Mouse (Mus musculus): Measurements from ENCODE around the gene Rasgef1a.

Rasgef1a gene

DNA sequence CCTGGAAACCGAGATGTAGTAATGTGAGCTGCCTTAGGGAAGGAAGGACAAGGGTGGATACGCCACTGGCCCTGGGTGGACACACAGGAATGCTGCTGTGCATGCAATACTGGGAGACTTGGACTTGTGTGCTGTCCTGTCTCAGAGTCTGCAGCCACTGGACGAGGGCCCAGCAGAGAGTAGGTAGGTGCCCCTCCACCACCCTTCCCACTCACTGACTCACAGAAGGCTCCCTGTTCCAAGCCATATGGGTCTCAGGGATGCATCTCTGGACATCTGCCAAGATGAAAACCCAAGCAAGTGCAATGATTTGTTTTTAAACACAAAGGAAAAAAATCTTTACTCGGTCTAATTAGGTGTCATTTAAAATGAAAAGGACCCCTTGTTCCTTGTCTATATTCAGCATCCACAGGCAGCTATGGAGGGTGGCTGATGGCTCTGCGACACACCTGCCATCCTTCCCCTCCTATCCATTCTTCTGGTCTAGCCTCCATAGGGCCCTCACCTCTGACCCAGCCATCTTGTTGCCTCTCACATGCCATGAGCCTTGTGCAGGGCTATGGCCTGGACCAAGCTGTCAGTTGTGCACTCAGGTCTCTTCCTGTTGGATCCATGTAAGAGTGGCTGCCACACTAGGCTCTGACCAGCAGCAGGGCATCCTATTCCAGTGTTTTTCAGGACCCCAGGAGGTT lies 59.2 kb downstream of the Rasgef1a start:
- DNase-seq (ENCODE audit: low read depth in 2 of 2, low spot score in 2 of 2), result no peak

DNA sequence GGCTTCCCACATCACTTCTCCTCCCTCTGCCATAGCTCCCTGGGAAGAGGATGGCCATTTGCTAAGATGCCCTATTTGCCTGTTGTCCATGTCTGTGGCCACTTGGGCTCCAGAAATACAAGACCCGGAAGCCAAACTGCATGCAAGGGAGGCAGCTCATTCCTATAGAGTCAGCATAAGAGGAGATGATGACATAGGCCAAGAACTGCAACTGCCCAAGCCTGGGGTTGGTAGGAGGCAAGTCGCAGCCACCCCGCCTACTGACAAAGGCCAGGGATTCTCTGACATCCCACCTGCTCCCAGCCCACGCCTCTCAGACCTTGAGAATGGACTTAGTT lies 59.7 kb downstream of the Rasgef1a start:
- no peak for DNase-seq (ENCODE audit: low read depth in 2 of 2, low spot score in 2 of 2)

- DNase-seq (ENCODE audit: low read depth in 2 of 2, low spot score in 2 of 2), result no peak
These were observed 60.2 kb downstream of the Rasgef1a start for GRCm38 (mm10) chr6:118071416-118071815.

DNA sequence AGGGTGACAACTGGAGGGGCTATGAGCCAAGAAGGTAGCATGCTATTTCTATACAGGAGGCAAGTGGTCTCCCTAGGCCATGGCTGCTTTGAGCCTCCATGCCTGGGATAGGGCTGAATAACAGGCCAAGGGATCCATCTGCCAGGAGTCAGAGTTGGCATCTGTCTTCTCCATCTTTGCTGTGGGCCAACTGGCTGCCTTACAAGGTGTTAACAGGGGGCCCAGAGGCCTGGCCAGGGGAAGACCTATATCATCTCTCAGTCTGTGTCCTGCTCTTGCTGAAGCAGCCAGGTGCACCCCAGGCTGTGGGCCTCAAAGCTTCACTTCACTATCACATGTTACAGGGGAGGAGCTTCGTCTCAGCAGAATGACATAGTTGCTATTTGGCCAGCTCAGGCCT lies 60.9 kb downstream of the Rasgef1a start:
- DNase-seq (ENCODE audit: low read depth in 2 of 2, low spot score in 2 of 2), result no peak

DNA sequence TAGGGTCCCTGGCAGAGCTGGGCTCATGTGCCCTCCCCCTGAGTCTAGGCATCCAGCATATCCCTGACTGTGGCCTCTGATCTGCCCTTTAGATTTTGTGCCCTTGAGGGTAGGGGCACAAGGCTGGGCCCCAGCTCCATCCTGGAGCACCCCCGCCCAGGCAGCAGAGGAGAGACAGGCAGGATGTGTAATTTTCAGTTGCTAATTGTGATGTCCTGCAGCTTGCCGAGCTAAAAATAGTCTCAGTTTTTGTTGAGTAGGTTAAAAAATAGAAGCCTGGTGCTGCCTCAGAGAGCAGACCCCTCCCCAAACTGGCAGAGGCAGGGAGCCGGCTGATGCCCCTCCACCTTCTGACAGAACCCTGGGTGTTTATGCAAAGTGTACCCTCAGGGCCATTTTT lies 62.9 kb downstream of the Rasgef1a start:
- no peak for DNase-seq (ENCODE audit: low read depth in 2 of 2, low spot score in 2 of 2)

- DNase-seq (ENCODE audit: low read depth in 2 of 2, low spot score in 2 of 2), result no peak
These were observed 65.0 kb downstream of the Rasgef1a start for GRCm38 (mm10) chr6:118076256-118076655.

DNA sequence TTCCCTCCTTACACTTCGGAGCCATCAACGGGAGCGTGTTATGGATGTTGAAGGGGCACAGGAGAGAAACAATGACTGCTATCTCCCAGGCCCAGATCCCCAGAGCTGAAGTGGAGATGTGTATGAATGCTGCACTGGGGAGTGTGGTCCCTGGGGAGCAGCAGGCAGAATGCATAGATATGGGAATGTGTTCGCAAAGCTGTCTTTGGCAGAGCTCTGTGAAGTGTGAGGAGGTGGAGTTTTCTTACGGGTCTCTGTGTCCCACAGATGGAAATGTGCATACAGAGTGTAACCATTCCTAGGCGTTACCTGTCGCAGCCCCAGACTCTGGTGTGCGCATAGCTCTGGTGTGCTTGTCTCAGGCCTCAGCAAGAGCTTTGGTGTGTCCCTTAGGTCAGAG lies 65.5 kb downstream of the Rasgef1a start:
- no peak for DNase-seq (ENCODE audit: low read depth in 2 of 2, low spot score in 2 of 2)

- DNase-seq (ENCODE audit: low read depth in 2 of 2, low spot score in 2 of 2), result no peak
These were observed 66.2 kb downstream of the Rasgef1a start for GRCm38 (mm10) chr6:118077421-118077820.

DNA sequence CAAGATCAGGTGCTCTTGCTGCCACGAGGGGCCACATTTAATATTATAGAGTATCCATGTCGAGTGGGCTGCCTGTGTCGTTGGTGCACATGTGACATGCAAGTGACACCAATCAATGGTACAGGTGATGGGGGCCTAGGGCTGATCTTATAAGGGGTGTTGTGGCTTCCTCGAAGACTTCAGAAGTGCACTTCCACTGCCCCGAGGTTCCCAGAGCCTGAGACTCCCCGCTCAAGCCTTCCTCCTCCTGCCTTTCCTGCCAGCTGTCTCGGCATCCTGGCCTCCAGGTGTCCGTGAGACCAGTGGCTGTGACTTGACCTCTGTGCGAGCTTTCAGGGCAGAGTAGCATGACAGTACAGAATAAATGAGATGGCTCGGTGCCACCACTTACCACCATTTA lies 67.5 kb downstream of the Rasgef1a start:
- no peak for DNase-seq (ENCODE audit: low read depth in 2 of 2, low spot score in 2 of 2)

GRCm38 (mm10) chr6:118079292-118079691 lies 68.1 kb downstream of the Rasgef1a start:
- no peak for DNase-seq (ENCODE audit: low read depth in 2 of 2, low spot score in 2 of 2)

GRCm38 (mm10) chr6:118079762-118080465 lies 68.7 kb downstream of the Rasgef1a start:
- no peak for DNase-seq (ENCODE audit: low read depth in 2 of 2, low spot score in 2 of 2)

GRCm38 (mm10) chr6:118080711-118081110 lies 69.5 kb downstream of the Rasgef1a start:
- DNase-seq (ENCODE audit: low read depth in 2 of 2, low spot score in 2 of 2), result no peak

DNA sequence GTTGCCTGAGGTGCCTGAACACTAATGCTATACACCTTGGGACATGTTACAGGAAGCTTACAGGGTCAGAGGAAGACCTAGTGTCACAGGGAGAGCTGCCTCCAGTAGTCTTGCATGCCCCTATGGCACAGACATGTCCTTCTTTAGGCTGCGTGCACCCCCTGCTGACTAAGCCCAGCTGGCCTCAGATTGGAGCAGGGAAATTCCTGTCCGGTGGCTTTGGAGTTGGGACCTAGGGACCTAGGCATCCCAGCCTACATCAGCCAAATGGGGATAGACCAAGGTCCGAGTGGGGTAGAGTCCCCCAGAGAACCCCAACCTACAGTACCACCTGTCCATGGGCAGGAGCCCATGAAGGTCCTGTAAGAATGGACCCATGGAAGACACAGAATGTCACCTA lies 71.1 kb downstream of the Rasgef1a start:
- no peak for DNase-seq (ENCODE audit: low read depth in 2 of 2, low spot score in 2 of 2)

DNA sequence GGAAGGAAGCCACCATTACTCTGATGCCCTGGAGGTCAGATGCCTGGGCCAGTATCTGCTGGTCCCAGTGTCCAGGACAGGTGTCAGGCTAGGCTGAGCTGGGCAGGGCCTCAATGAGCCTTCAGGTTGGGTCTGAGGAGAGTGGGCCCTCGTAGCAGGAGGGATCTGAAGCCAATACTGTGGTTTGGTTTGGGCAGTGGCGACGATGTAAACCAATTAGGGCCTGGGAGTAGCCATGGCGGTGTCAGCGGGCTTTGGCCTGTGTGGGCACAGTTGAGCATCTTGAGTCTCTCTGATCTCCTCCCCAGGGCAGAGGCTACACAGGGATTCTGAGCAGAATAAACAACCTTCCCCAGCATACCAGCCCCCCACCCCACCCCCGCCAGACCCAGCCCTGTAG lies 72.4 kb downstream of the Rasgef1a start:
- no peak for DNase-seq (ENCODE audit: low read depth in 2 of 2, low spot score in 2 of 2)

DNA sequence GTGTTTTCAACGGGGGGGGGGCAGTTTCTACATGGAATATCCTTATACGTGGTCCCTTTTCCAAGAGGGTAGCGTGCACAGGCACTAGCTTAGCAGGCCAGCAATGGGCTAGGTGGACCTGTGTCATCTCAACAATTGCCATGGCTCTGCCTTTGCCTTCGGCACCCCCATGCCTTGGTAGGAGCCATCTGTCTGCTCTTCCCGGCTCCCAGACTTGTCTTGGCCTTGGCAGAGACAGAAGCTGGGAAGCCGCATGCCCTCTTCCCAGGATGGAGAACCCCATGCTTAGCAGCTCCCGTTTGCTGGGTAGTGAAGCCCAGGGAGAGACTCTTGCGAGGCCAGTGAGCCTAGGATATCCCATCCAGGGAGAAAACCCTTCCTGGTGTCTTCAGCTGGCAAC lies 73.4 kb downstream of the Rasgef1a start:
- DNase-seq (ENCODE audit: low read depth in 2 of 2, low spot score in 2 of 2), result no peak

- DNase-seq (ENCODE audit: low read depth in 2 of 2, low spot score in 2 of 2), result no peak
These were observed 76.7 kb downstream of the Rasgef1a start for GRCm38 (mm10) chr6:118087955-118088354.

GRCm38 (mm10) chr6:118088750-118089440 lies 77.7 kb downstream of the Rasgef1a start:
- DNase-seq (ENCODE audit: low read depth in 2 of 2, low spot score in 2 of 2), result no peak

- no peak for DNase-seq (ENCODE audit: low read depth in 2 of 2, low spot score in 2 of 2)
These were observed 79.6 kb downstream of the Rasgef1a start for GRCm38 (mm10) chr6:118090827-118091226.

GRCm38 (mm10) chr6:118097765-118098365 lies 86.6 kb downstream of the Rasgef1a start:
- no peak for DNase-seq (ENCODE audit: low read depth in 2 of 2, low spot score in 2 of 2)

- DNase-seq (ENCODE audit: low read depth in 2 of 2, low spot score in 2 of 2), result no peak
These were observed 88.1 kb downstream of the Rasgef1a start for GRCm38 (mm10) chr6:118099311-118099802.

GRCm38 (mm10) chr6:118111810-118112209 lies 100.6 kb downstream of the Rasgef1a start:
- DNase-seq (ENCODE audit: low read depth in 2 of 2, low spot score in 2 of 2), result no peak

DNA sequence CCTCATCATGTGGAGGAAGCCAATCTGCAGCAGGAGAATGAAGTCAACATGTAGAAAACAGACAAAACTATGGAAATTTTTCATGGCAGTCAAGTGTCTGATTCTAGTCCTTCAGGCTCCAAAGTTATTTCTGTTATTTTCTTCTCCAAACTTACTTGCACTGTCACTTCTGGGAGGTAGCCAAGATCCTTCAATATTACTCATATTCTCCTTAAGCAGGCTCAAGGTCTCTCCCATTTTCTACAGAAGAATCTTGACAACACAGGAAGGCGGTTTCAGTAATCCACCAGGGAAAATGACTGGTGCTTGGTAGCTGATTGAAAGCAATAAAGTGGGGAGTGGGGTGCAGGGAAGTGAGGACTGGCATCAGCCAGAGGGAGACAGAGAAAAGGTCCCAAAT lies 111.5 kb downstream of the Rasgef1a start:
- no peak for DNase-seq (ENCODE audit: low read depth in 2 of 2, low spot score in 2 of 2)
